Mouse (Mus musculus) urinary bladder, postnatal 25 days (tissue): ENCODE data around the gene Dctn3.

Experiments
- DNase-seq: peaks from one replicate; pipeline ENCODE4 v3.0.0; 2022; ENCODE audit warnings: low spot score

Gene Dctn3

DNA sequence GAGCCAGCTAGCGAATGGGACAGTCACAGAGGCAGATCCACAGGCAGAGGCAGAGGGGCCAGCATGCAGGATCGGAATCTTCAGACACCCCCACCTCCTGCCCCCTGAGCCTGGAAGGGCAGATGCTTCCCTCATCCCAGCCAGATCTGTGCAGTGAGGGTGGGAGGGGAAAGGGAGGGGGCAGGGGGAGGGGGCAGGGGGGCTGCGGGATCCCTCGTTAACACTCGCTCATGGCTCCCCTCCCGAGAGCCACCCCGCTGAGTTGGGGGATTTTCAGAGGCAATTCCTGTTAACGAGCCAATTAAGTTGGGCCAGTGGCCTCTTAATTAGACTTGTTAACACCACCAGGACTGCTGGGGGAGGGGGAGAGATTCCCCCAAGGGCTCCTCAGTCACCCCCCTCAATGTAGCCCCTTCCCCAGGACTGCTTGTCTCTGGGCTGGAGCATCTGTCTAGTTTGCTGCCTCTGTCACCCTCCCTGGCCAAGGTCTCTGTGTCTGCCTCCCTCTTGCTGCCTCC is 50.9 kb downstream of the Dctn3 start:
- DNase-seq: no peak

DNA sequence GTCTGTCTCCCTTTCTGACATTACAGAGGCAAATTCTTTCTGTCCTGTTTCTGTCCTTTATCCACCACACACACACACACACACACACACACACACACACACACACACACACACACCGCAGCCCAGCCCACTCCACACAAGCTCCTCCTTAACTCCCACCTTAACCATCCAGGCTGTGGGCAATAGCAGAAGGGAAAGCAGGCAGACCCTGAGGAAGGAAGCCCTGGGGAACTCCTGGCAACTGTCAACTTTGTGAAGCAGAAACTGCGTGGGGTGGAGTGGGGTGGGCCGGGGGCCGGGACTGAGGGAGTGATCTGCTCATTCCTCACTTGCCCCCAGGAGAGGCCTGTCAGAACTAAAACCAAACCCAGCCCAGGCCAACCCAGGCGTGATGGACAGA is 51.5 kb downstream of the Dctn3 start:
- no peak for DNase-seq

DNA sequence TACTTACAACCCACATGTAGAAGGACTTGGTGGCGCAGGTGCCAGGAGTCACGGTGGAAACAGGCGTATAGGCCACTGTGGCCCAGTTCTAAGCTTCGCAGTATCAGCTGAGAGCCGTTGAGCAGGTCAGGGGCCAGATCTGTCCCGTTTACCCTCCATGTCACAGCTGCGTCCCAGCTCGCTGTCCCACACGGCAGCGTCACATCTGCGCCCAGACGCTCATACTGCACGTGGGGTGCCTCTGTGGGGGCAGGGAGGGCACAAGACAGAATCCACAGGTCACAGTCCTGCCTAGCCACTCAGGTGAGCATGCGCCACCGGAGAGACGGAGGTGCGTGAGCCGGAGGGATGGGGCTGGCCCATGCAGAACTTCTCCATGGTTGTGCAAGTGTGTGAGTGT is 52.1 kb downstream of the Dctn3 start:
- no peak for DNase-seq

DNA sequence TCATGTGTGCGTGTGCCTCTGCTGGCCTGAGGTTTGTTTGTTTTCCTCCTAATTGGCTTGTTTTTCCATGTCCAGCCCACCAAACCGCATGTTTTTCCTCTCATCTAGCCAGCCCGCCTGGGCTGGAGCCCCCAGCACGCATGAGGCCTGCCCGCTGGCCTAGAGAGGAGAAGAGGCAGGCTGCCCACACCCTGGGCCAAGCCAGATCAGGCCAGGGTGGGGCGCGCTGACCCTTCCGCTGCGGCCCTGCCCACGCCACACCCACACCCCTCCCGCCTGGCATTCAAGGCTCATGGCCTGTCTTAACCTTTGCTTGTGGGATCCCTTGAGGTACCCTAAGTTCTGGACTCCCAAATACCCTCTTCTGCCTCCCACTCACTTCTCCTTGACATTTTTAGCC is 56.3 kb downstream of the Dctn3 start:
- DNase-seq: no peak

DNA sequence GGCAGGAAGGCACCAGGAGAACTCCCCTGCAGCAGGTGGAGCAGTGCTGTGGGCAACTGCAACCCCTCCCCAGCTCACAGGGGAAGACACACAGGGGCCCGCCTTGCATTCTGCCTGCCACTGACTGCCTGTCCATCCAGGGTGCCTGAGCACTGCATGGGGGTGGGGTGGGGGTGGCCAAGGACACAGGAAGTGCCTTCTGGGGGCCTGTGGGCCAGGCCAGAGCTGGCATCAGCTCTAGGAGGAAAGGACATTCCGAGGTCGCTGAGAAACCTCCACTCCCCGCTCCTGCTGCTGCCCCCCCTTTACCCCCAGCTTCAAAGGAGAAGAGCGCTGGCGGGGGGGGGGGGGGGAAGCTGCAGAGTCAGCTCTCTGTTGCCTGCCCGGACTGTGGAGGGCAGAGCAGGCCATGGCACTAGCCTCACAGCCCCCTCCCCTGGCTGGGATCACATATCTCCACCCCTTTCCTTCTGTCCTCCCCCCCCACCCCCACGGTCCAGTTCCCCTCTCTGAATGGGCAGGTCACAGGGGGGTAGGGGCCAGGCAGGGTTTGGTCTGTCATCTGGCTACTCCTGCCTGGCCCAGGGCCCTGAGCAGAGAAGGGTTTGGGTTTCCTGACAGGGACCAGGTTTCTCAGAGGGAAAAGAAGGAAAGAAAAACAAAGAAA is 57.8 kb downstream of the Dctn3 start:
- DNase-seq: no peak
